Mouse (Mus musculus) liver, embryonic 13.5 days (tissue): ENCODE data around the gene Osr1. TPM values are rescaled to one million over a fixed set of nuclear protein-coding genes. Genes with fewer than 3 reads are reported as not detected.

Experiments
- ATAC-seq: fragments of 200-750 bp; cut with Nextera tagmentation; 2 replicates; pipeline ENCODE4 v1.8.0; 2017; ENCODE audit warnings: low read depth, mild to moderate bottlenecking, moderate number of reproducible peaks, moderate library complexity
- DNase-seq: peaks from one replicate; pipeline ENCODE4 v3.0.0; 2022
- H3K27ac ChIP-seq: fragments of 300-500 bp; sonication (generic); 2 replicates; pipeline ENCODE4 v1.5.1; 2015; ENCODE audit warnings: moderate library complexity, mild to moderate bottlenecking, inconsistent platforms
- H3K27me3 ChIP-seq: fragments of 300-500 bp; sonication (generic); 2 replicates; pipeline ENCODE4 v1.6.1; 2015; ENCODE audit warnings: mild to moderate bottlenecking, inconsistent platforms
- H3K36me3 ChIP-seq: fragments of 300-500 bp; sonication (generic); 2 replicates; pipeline ENCODE4 v1.6.1; 2015; ENCODE audit warnings: mild to moderate bottlenecking, inconsistent platforms
- H3K4me1 ChIP-seq: fragments of 300-500 bp; sonication (generic); replicated peaks from 2 replicates; pipeline ENCODE4 v1.6.1; 2015; ENCODE audit warnings: inconsistent platforms
- H3K4me2 ChIP-seq: fragments of 300-500 bp; sonication (generic); 2 replicates; pipeline ENCODE4 v1.6.1; 2015; ENCODE audit warnings: inconsistent platforms, mild to moderate bottlenecking, moderate library complexity
- H3K4me3 ChIP-seq: fragments of 300-500 bp; sonication (generic); replicated peaks from 2 replicates; pipeline ENCODE4 v1.5.1; 2015; ENCODE audit warnings: mild to moderate bottlenecking, inconsistent platforms
- H3K9ac ChIP-seq: fragments of 300-500 bp; sonication (generic); 2 replicates; pipeline ENCODE4 v1.6.1; 2015; ENCODE audit warnings: mild to moderate bottlenecking, inconsistent platforms
- H3K9me3 ChIP-seq: fragments of 300-500 bp; sonication (generic); replicated peaks from 2 replicates; pipeline ENCODE4 v1.6.1; 2016; ENCODE audit warnings: inconsistent platforms
- WGBS: fragments of 180-500 bp; shearing (Covaris S2); methylation state at CpG from one replicate; pipeline ENCODE4 v1.1.7; 2015; ENCODE audit not compliant: insufficient replicate concordance; 5-methylcytosine and 5-hydroxymethylcytosine counted together
- polyA plus RNA-seq: library from polyadenylated mRNA; unstranded; fragments of >200 nt; fragmentation: Nextera tagmentation; extraction: Ambion mirVana; gene quantifications from 2 replicates; pipeline ENCODE4 v1.2.1, GENCODE M21; 2015

Osr1 gene
- polyA plus RNA-seq, 1 experiment from 2014 or later, result 0.82 TPM

DNA sequence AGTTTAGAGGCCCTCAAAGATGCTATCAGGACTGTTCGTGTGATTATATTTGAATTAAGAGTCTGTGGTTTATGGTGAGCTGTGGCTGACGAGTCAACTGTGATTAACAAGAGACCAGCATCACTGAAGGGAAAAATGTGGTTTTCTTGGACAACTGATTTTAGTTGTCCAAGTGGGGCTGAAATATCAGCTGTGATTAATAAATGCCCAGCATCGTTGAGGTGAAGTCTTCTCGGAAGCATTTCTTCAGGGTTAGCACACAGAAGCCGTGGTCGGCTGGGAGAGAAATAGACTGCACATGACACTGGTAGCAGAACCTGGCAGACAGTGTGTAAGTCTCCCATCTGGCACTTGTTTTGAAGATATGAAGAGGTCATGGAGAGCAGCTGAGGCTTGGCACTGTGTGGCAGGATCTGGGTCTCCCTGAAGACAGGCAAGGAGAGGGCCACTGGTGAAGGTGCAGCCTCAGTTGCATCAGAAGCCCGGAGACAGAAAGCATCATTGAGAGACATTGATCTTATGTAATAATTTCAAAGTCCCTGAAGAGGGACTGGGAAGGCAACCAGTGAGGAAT lies 19.7 kb downstream of the Osr1 start:
- no peaks in the 10 kb centered on the region; the same call in 1 of the 2 replicates for H3K4me1 ChIP-seq
- H3K9ac ChIP-seq, result no peak overlapping the region
- ATAC-seq, result no peak
- no peaks in the 10 kb centered on the region for H3K27me3 ChIP-seq
- 61% methylated on average over 7 of the region's 7 CpGs for WGBS
- no peaks in the 10 kb centered on the region for H3K9me3 ChIP-seq
- no peak overlapping the region for H3K4me3 ChIP-seq
- DNase-seq, result no peak
- H3K27ac ChIP-seq, result no peak overlapping the region
- no peak overlapping the region for H3K4me2 ChIP-seq
- no peaks in the 10 kb centered on the region for H3K36me3 ChIP-seq

DNA sequence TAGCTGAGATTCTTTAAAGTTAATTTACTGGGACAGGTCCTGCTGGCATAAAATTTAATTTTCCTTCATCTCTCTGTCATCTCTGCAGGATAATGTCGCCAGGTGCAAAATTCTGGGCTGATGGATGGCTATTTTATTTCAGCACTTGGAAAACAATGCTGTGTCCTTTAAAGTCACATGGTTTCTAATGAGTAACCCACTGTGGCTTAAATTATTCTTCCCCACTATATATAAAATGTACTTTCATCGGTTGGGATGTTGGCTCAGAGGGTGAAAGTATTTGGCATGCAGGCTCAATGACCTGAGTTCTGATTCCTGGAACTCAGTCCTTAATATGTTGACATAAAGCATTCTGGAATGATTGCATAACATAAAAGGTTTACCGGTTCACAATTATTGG lies 21.2 kb downstream of the Osr1 start:
- 47% methylated on average over 3 of the region's 3 CpGs for WGBS
- no peaks in the 10 kb centered on the region for H3K36me3 ChIP-seq
- H3K9ac ChIP-seq, result no peak overlapping the region
- H3K9me3 ChIP-seq, result no peaks in the 10 kb centered on the region
- no peak overlapping the region for H3K27ac ChIP-seq
- no peaks in the 10 kb centered on the region for H3K27me3 ChIP-seq
- DNase-seq (no peak), ATAC-seq (no peak)
- H3K4me2 ChIP-seq, result no peak overlapping the region
- H3K4me3 ChIP-seq, result no peak overlapping the region
- no peaks in the 10 kb centered on the region for H3K4me1 ChIP-seq

DNA sequence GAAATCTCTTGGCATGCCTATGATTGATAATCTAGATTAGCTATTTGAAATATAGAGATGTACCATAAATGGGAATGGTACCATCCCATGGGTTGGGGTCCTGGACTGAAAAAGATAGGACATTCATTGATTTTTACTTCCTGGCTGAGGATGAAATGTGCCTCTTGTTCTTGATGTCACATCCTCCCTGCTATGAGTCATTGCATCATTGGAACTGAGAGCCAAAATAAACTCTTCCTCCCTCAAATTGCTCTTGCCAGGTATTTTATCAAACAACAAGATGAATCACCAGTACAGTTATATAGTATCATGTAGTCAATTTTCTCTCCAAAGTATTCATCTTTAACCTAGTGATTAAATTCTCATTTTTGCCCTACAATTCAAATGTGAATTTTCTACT lies 28.3 kb downstream of the Osr1 start:
- Histone ChIP-seq H3K4me2 (no peak overlapping the region), H3K4me1 (no peaks in the 10 kb centered on the region), H3K27ac (no peak overlapping the region), H3K9me3 (no peaks in the 10 kb centered on the region), H3K9ac (no peak overlapping the region), H3K27me3 (no peaks in the 10 kb centered on the region), H3K4me3 (no peak overlapping the region), H3K36me3 (no peaks in the 10 kb centered on the region)
- DNase-seq (no peak), ATAC-seq (no peak)
